Mouse (Mus musculus) forebrain, embryonic 10.5 days (tissue): Measurements from ENCODE around the gene 4930550C14Rik. TPM values are rescaled to one million over a fixed set of nuclear protein-coding genes. Genes with fewer than 3 reads are reported as not detected.

ENCODE experiments used
- DNase-seq: peaks from one replicate; pipeline ENCODE4 v3.0.0-alpha.2; 2017; ENCODE audit warnings: low spot score; ENCODE audit errors: extremely low spot score
- H3K27ac ChIP-seq: fragments of 300-500 bp; sonication (generic); 2 replicates; pipeline ENCODE4 v1.5.1; 2016; ENCODE audit warnings: mild to moderate bottlenecking
- H3K27me3 ChIP-seq: fragments of 300-500 bp; sonication (generic); 2 replicates; pipeline ENCODE4 v1.6.1; 2016; ENCODE audit warnings: mild to moderate bottlenecking; ENCODE audit not compliant: poor library complexity, severe bottlenecking
- H3K36me3 ChIP-seq: fragments of 300-500 bp; sonication (generic); replicated peaks from 2 replicates; pipeline ENCODE4 v1.6.1; 2016; ENCODE audit warnings: mild to moderate bottlenecking, moderate library complexity
- H3K4me1 ChIP-seq: fragments of 300-500 bp; sonication (generic); 2 replicates; pipeline ENCODE4 v1.6.1; 2016
- H3K4me3 ChIP-seq: fragments of 300-500 bp; sonication (generic); 2 replicates; pipeline ENCODE4 v1.5.1; 2016; ENCODE audit warnings: mild to moderate bottlenecking, moderate library complexity
- H3K9me3 ChIP-seq: fragments of 300-500 bp; sonication (generic); 2 replicates; pipeline ENCODE4 v1.6.1; 2016; ENCODE audit warnings: mild to moderate bottlenecking, moderate library complexity
- WGBS: fragments of 180-500 bp; shearing (Covaris S2); methylation state at CpG from one replicate; pipeline ENCODE4 v1.1.7; 2016; 5-methylcytosine and 5-hydroxymethylcytosine counted together
- polyA plus RNA-seq: library from polyadenylated mRNA; unstranded; fragments of >200 nt; fragmentation: Nextera tagmentation; extraction: Ambion mirVana; gene quantifications from 2 replicates; pipeline ENCODE4 v1.2.1, GENCODE M21; 2016

4930550C14Rik gene
- 0.30 and 0.39 TPM in 2 replicates for polyA plus RNA-seq

- no peak within 1 kb of the TSS for H3K4me3 ChIP-seq
- 32% methylated on average over 11 of the region's 11 CpGs for whole genome bisulfite sequencing
- H3K27ac ChIP-seq: peak within 1 kb of the TSS; percentile 26; the same call in 1 of the 2 replicates
- H3K9me3 ChIP-seq: no peaks in the 10 kb centered on the region
- H3K36me3 ChIP-seq: no peaks in the 10 kb centered on the region
- no peaks in the 10 kb centered on the region for H3K27me3 ChIP-seq
- peaks cover 33% of the 10 kb centered on the region for H3K4me1 ChIP-seq
- no peak for DNase-seq
Observed at GRCm38 (mm10) chr9:53402291-53402711, at the start of gene 4930550C14Rik. TSS of gene 4930550C14Rik (plus strand) at chr9:53402325.

GRCm38 (mm10) chr9:53353161-53353560 lies 49.0 kb upstream of the 4930550C14Rik start:
- WGBS: 95% methylated on average over 5 of the region's 5 CpGs
- H3K27ac ChIP-seq: no peak overlapping the region

GRCm38 (mm10) chr9:53356219-53357155 lies 45.6 kb upstream of the 4930550C14Rik start:
- H3K9me3 ChIP-seq: no peaks in the 10 kb centered on the region
- no peaks in the 10 kb centered on the region for H3K27me3 ChIP-seq
- H3K27ac ChIP-seq: no peak overlapping the region
- WGBS: 78% methylated on average over 14 of the region's 14 CpGs
- no peaks in the 10 kb centered on the region for H3K4me1 ChIP-seq
- no peak overlapping the region for H3K4me3 ChIP-seq
- no peak for DNase-seq
- no peaks in the 10 kb centered on the region for H3K36me3 ChIP-seq

More at GRCm38 (mm10) chr9:53353161-53353560, 49.0 kb upstream of the 4930550C14Rik start:
- DNase-seq: no peak
- Histone ChIP-seq H3K4me3 (no peak overlapping the region), H3K4me1 (no peaks in the 10 kb centered on the region), H3K36me3 (no peaks in the 10 kb centered on the region), H3K27me3 (no peaks in the 10 kb centered on the region), H3K9me3 (no peaks in the 10 kb centered on the region)

- no peak overlapping the region for H3K27ac ChIP-seq
- H3K27me3 ChIP-seq: no peaks in the 10 kb centered on the region
- WGBS: 68% methylated on average over 3 of the region's 3 CpGs
- H3K4me1 ChIP-seq: no peaks in the 10 kb centered on the region
- H3K4me3 ChIP-seq: no peak overlapping the region
- H3K36me3 ChIP-seq: no peaks in the 10 kb centered on the region
- DNase-seq: no peak
- H3K9me3 ChIP-seq: no peaks in the 10 kb centered on the region
Observed at GRCm38 (mm10) chr9:53371339-53371738, 30.8 kb upstream of the 4930550C14Rik start.

- Histone ChIP-seq H3K27ac (no peak overlapping the region), H3K4me3 (no peak overlapping the region), H3K9me3 (no peaks in the 10 kb centered on the region), H3K4me1 (no peaks in the 10 kb centered on the region), H3K27me3 (no peaks in the 10 kb centered on the region), H3K36me3 (no peaks in the 10 kb centered on the region)
- DNase-seq: no peak
- 81% methylated on average over 4 of the region's 4 CpGs for WGBS
Observed at GRCm38 (mm10) chr9:53375907-53376306, 26.2 kb upstream of the 4930550C14Rik start.

- Histone ChIP-seq H3K27me3 (no peaks in the 10 kb centered on the region), H3K27ac (no peak overlapping the region), H3K36me3 (no peaks in the 10 kb centered on the region), H3K4me3 (no peak overlapping the region), H3K4me1 (no peaks in the 10 kb centered on the region), H3K9me3 (no peaks in the 10 kb centered on the region)
- 83% methylated on average over 13 of the region's 13 CpGs for WGBS
- DNase-seq: no peak
Observed at GRCm38 (mm10) chr9:53376820-53377219, 25.3 kb upstream of the 4930550C14Rik start.

GRCm38 (mm10) chr9:53377597-53377996 lies 24.5 kb upstream of the 4930550C14Rik start:
- H3K4me3 ChIP-seq: no peak overlapping the region
- no peak for DNase-seq
- no peaks in the 10 kb centered on the region for H3K36me3 ChIP-seq
- WGBS: 75% methylated on average over 5 of the region's 5 CpGs
- H3K27ac ChIP-seq: no peak overlapping the region
- H3K27me3 ChIP-seq: 0 out of 2 replicates have a peak, but pooled peaks cover under 1% of the 10 kb centered on the region
- H3K9me3 ChIP-seq: no peaks in the 10 kb centered on the region
- no peaks in the 10 kb centered on the region for H3K4me1 ChIP-seq

GRCm38 (mm10) chr9:53378171-53378570 lies 24.0 kb upstream of the 4930550C14Rik start:
- Histone ChIP-seq H3K9me3 (no peaks in the 10 kb centered on the region), H3K27ac (no peak overlapping the region), H3K36me3 (no peaks in the 10 kb centered on the region), H3K27me3 (0 out of 2 replicates have a peak, but pooled peaks cover 6% of the 10 kb centered on the region), H3K4me1 (no peaks in the 10 kb centered on the region), H3K4me3 (no peak overlapping the region)
- WGBS: 89% methylated on average over 3 of the region's 3 CpGs
- DNase-seq: no peak

- 91% methylated on average over 2 of the region's 2 CpGs for WGBS
- H3K27ac ChIP-seq: no peak overlapping the region
- H3K4me1 ChIP-seq: peaks cover 17% of the 10 kb centered on the region
- H3K36me3 ChIP-seq: no peaks in the 10 kb centered on the region
- 0 out of 2 replicates have a peak, but pooled peaks cover 8% of the 10 kb centered on the region for H3K27me3 ChIP-seq
- DNase-seq: no peak
- H3K4me3 ChIP-seq: no peak overlapping the region
- H3K9me3 ChIP-seq: no peaks in the 10 kb centered on the region
Observed at GRCm38 (mm10) chr9:53380595-53380994, 21.5 kb upstream of the 4930550C14Rik start.

- Histone ChIP-seq H3K4me1 (peaks cover 17% of the 10 kb centered on the region), H3K27me3 (0 out of 2 replicates have a peak, but pooled peaks cover 8% of the 10 kb centered on the region), H3K27ac (no peak overlapping the region), H3K36me3 (no peaks in the 10 kb centered on the region), H3K9me3 (no peaks in the 10 kb centered on the region), H3K4me3 (no peak overlapping the region)
- DNase-seq: no peak
- 83% methylated on average over 5 of the region's 5 CpGs for WGBS
Observed at GRCm38 (mm10) chr9:53381113-53381615, 21.0 kb upstream of the 4930550C14Rik start.

GRCm38 (mm10) chr9:53383951-53384866 lies 17.9 kb upstream of the 4930550C14Rik start, which contains the start of gene Kdelc2:
TSS of gene Kdelc2 (plus strand) at chr9:53384025.
- WGBS: under 1% methylated on average over 74 of the region's 75 CpGs
- Histone ChIP-seq H3K27me3 (0 out of 2 replicates have a peak, but pooled peaks cover 8% of the 10 kb centered on the region), H3K9me3 (no peaks in the 10 kb centered on the region), H3K36me3 (no peaks in the 10 kb centered on the region), H3K27ac (peak within 1 kb of the TSS; percentile 96), H3K4me1 (peaks cover 17% of the 10 kb centered on the region), H3K4me3 (peak within 1 kb of the TSS; percentile 84)
- peak; percentile 80 for DNase-seq

GRCm38 (mm10) chr9:53384873-53385272 lies 17.3 kb upstream of the 4930550C14Rik start:
- Histone ChIP-seq H3K36me3 (no peaks in the 10 kb centered on the region), H3K4me3 (peak overlapping the region; percentile 84), H3K9me3 (no peaks in the 10 kb centered on the region), H3K27ac (peak overlapping the region; percentile 96), H3K27me3 (0 out of 2 replicates have a peak, but pooled peaks cover 8% of the 10 kb centered on the region), H3K4me1 (peaks cover 17% of the 10 kb centered on the region)
- DNase-seq: no peak
- 16% methylated on average over 8 of the region's 8 CpGs for WGBS
